Comparison of ENCODE assay signal across 10 mouse cellular contexts in genomic region chr12:103984935-103985334, GRCm38 (mm10). TPM values are rescaled to one million over a fixed set of nuclear protein-coding genes. Genes with fewer than 3 reads are reported as not detected.
A peak's percentile ranks its signal among the peaks of the same experiment; 100 is the strongest.
DNase-seq lines count a peak whose midpoint lies in the region; TF ChIP-seq lines count a peak whose summit lies in the region.
"Had no signal": no experiment of that assay in that cellular context is flagged by ENCODE, and none has a peak within 500 bp of the region (broad histone marks: within the 10 kb centered on the region; RNA-seq: fewer than 3 reads in every experiment).

No protein-coding gene starts in this region.

- TF ChIP-seq CTCF in cortical plate, adult 2 months (IDR thresholded peaks at IDR 0.05; ENCODE audit: extremely low read depth, insufficient read depth, low read length) = peak; percentile 56

- no peak for TF ChIP-seq POLR2A in cortical plate, adult 2 months (IDR thresholded peaks at IDR 0.05; ENCODE audit: extremely low read depth, insufficient read depth, low read length)

- H3K4me3 ChIP-seq in cortical plate, adult 2 months (ENCODE audit: insufficient read depth, low read length) = no peak overlapping the region

- no peak overlapping the region for H3K27ac ChIP-seq in cortical plate, adult 2 months (ENCODE audit: insufficient read depth, low read length)

- DNase-seq in heart, postnatal 36 days = peak; percentile 32 to 60
- no peak for DNase-seq in heart, adult 11 months
- DNase-seq in urinary bladder, postnatal 25 days (ENCODE audit: low spot score) = peak; percentile 36
- no peak for DNase-seq in urinary bladder, adult 18-20 months (ENCODE audit: low spot score in 2 of 2)
- peak; percentile 63 to 74 for DNase-seq in layer of hippocampus, postnatal 14 days (ENCODE audit: low spot score in 2 of 2)
- peak; percentile 81 for DNase-seq in right cerebral cortex, postnatal 4 days
- no peak for DNase-seq in yolk sac, embryonic 10.5 days (ENCODE audit: low spot score)

- intact Hi-C loops in heart, postnatal 36 days (cut with DNase I) = no loop called here

- H3K4me1 ChIP-seq in cortical plate, adult 2 months (ENCODE audit: control insufficient read depth, insufficient read depth, low read length) = no peaks in the 10 kb centered on the region; the same call in 1 of the 2 replicates

RNA-seq across cellular contexts. Expression of gene Serpina11, which starts 4.8 kb away (rescaled TPM):
- not detected for total RNA-seq in heart, postnatal 36 days (2021)
- polyA plus RNA-seq in cortical plate, adult 2 months (2012; rRNA removed) = not detected in 2 replicates
- total RNA-seq in layer of hippocampus, postnatal 14 days (2021) = not detected
- total RNA-seq: layer of hippocampus, adult 8-10 months had no signal
- polyA plus RNA-seq: neural tube, embryonic 14.5 days had no signal

RNA-seq across cellular contexts. Expression of gene Serpina1e, which starts 26.2 kb away (rescaled TPM):
- total RNA-seq in heart, postnatal 36 days (2021) = under 1 TPM in 1 of 2 experiments, not detected in 1; 0.28 TPM
- polyA plus RNA-seq in cortical plate, adult 2 months (2012; rRNA removed) = not detected in 2 replicates
- not detected for total RNA-seq in layer of hippocampus, postnatal 14 days (2021)
- polyA plus RNA-seq: neural tube, embryonic 14.5 days had no signal

RNA-seq across cellular contexts. Expression of gene Serpina9, which starts 28.6 kb away (rescaled TPM):
- total RNA-seq in heart, postnatal 36 days (2021) = not detected
- 0.04 and 3.8 TPM in 2 replicates for polyA plus RNA-seq in cortical plate, adult 2 months (2012; rRNA removed)
- total RNA-seq in layer of hippocampus, postnatal 14 days (2021) = under 1 TPM in 1 of 2 experiments, not detected in 1; 0.18 TPM
- polyA plus RNA-seq: neural tube, embryonic 14.5 days had no signal

RNA-seq across cellular contexts. Expression of gene Serpina12, which starts 59.3 kb away (rescaled TPM):
- not detected for total RNA-seq in heart, postnatal 36 days (2021)
- 0.04 TPM in 1 of 2 replicates, not detected in the other for polyA plus RNA-seq in cortical plate, adult 2 months (2012; rRNA removed)
- not detected for total RNA-seq in layer of hippocampus, postnatal 14 days (2021)
- total RNA-seq: layer of hippocampus, adult 8-10 months had no signal
- polyA plus RNA-seq: neural tube, embryonic 14.5 days had no signal

Comparison
In these comparisons a context has a peak if more than half of its experiments do, and no peak if none do; other contexts are left out.
1. DNase-seq: peak in heart, postnatal 36 days (2 of 2), urinary bladder, postnatal 25 days (single experiment), layer of hippocampus, postnatal 14 days (2 of 2) and right cerebral cortex, postnatal 4 days (single experiment); none in heart, adult 11 months (single experiment), urinary bladder, adult 18-20 months (0 of 2) and yolk sac, embryonic 10.5 days (single experiment).